Mouse (Mus musculus) embryonic facial prominence, embryonic 15.5 days (tissue): ENCODE results near the gene Ensa. TPM values are rescaled to one million over a fixed set of nuclear protein-coding genes. Genes with fewer than 3 reads are reported as not detected.
"Not testable (repeated sequence)": the region's sequence is repeated elsewhere in the genome, so short reads cannot be mapped to it uniquely, and the experiment has no call there.

Experiments used
- ATAC-seq: fragments of 200-750 bp; cut with Nextera tagmentation; 2 replicates; pipeline ENCODE4 v1.8.0; 2017; ENCODE audit warnings: low read depth, moderate TSS enrichment; ENCODE audit not compliant: insufficient number of reproducible peaks, low FRiP score, low TSS enrichment
- H3K27ac ChIP-seq: fragments of 300-500 bp; sonication (generic); replicated peaks from 2 replicates; pipeline ENCODE4 v1.5.1; 2015; ENCODE audit warnings: mild to moderate bottlenecking, inconsistent platforms
- H3K27me3 ChIP-seq: fragments of 300-500 bp; sonication (generic); 2 replicates; pipeline ENCODE4 v1.6.1; 2015; ENCODE audit warnings: inconsistent platforms
- H3K36me3 ChIP-seq: fragments of 300-500 bp; sonication (generic); 2 replicates; pipeline ENCODE4 v1.6.1; 2015; ENCODE audit warnings: mild to moderate bottlenecking, inconsistent platforms
- H3K4me1 ChIP-seq: fragments of 300-500 bp; sonication (generic); 2 replicates; pipeline ENCODE4 v1.6.1; 2015; ENCODE audit warnings: inconsistent platforms
- H3K4me2 ChIP-seq: fragments of 300-500 bp; sonication (generic); replicated peaks from 2 replicates; pipeline ENCODE4 v1.6.1; 2015; ENCODE audit warnings: mild to moderate bottlenecking, inconsistent platforms
- H3K4me3 ChIP-seq: fragments of 300-500 bp; sonication (generic); replicated peaks from 2 replicates; pipeline ENCODE4 v1.5.1; 2015; ENCODE audit warnings: mild to moderate bottlenecking, inconsistent platforms
- H3K9ac ChIP-seq: fragments of 300-500 bp; sonication (generic); 2 replicates; pipeline ENCODE4 v1.6.1; 2015; ENCODE audit warnings: inconsistent platforms
- H3K9me3 ChIP-seq: fragments of 300-500 bp; sonication (generic); replicated peaks from 2 replicates; pipeline ENCODE4 v1.6.1; 2016; ENCODE audit warnings: inconsistent platforms
- WGBS: fragments of 180-500 bp; shearing (Covaris S2); methylation state at CpG from one replicate; pipeline ENCODE4 v1.1.7; 2015; 5-methylcytosine and 5-hydroxymethylcytosine counted together
- polyA plus RNA-seq: library from polyadenylated mRNA; unstranded; fragments of >200 nt; fragmentation: Nextera tagmentation; extraction: Ambion mirVana; gene quantifications from 2 replicates; pipeline ENCODE4 v1.2.1, GENCODE M21; 2015

Ensa gene
- polyA plus RNA-seq, 1 experiment from 2014 or later: 77.9 TPM

DNA sequence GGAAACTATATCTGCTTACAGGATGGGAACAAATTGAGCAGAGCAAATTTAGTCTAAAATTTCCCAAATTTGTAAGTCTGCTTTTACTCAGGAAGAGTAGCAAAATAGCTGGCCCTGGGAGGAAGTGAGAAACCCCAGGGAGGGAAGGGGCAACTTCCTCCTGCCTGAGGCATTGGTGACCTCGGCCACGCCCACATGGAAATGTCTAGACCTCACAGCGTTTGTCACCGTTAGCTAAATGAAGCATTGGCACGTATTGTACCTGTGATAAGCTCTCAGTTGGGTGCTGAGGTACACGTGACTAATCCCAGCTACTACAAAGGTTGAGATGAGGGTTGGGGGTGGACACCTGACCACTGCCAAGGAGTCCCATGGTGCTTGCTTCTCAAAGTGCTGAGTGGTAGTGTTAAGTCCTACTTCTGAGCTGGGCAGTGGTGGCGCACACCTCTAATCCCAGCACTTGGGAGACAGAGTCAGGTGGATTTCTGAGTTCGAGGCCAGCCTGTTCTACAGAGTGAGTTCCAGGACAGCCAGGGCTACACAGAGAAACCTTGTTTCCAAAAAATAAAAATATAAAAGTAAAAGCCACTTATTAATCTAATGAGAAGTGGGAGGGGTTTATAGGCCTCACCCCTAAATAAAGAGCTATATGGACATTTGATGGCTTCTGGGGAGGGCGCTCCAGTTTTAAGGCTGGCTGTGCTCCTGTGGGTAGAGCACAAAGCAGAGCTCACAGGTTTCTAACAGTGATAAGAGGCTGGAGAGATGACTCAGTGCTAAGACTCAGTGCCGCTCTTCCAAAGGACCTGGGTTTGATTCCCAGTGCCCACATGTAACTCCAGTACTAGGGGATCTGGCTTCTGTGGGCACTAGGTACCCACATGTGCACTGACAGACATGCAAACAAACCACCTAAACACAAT, 20.8 kb downstream of the Ensa start:
- H3K27ac ChIP-seq: no peak overlapping the region
- ATAC-seq: no peak
- peaks cover 5% of the 10 kb centered on the region; the same call in 1 of the 2 replicates for H3K4me1 ChIP-seq
- 59% methylated on average over 10 of the region's 10 CpGs for WGBS
- H3K4me3 ChIP-seq: no peak overlapping the region
- H3K9ac ChIP-seq: no peak overlapping the region
- no peak overlapping the region for H3K4me2 ChIP-seq
- H3K9me3 ChIP-seq: no peaks in the 10 kb centered on the region
- H3K27me3 ChIP-seq: no peaks in the 10 kb centered on the region
- 0 out of 2 replicates have a peak, but pooled peaks cover 3% of the 10 kb centered on the region for H3K36me3 ChIP-seq

DNA sequence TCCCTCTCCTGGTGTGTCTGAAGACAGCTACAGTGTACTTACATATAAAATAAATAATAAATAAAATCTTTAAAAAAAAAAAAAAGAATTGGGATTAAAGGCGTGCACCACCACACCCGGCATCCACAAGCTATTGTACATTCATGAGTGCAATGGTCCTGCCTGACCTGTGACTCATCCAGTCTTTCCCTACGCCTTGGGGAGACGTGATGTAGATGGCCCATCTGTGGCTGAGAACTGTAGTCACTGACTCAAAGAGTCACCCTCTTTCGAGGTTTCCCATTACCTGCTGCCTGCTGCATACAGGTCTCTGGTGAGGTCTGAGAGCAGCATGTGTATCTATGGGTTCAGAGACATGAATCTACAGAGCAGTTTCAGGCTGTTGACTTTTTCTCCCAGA, 23.2 kb downstream of the Ensa start:
- Histone ChIP-seq H3K4me3 (no peak overlapping the region), H3K4me1 (peaks cover 11% of the 10 kb centered on the region; the same call in 1 of the 2 replicates), H3K4me2 (no peak overlapping the region), H3K27ac (no peak overlapping the region), H3K9me3 (no peaks in the 10 kb centered on the region), H3K36me3 (no peaks in the 10 kb centered on the region), H3K27me3 (no peaks in the 10 kb centered on the region), H3K9ac (no peak overlapping the region)
- ATAC-seq: no peak
- 84% methylated on average over 5 of the region's 5 CpGs for WGBS

DNA sequence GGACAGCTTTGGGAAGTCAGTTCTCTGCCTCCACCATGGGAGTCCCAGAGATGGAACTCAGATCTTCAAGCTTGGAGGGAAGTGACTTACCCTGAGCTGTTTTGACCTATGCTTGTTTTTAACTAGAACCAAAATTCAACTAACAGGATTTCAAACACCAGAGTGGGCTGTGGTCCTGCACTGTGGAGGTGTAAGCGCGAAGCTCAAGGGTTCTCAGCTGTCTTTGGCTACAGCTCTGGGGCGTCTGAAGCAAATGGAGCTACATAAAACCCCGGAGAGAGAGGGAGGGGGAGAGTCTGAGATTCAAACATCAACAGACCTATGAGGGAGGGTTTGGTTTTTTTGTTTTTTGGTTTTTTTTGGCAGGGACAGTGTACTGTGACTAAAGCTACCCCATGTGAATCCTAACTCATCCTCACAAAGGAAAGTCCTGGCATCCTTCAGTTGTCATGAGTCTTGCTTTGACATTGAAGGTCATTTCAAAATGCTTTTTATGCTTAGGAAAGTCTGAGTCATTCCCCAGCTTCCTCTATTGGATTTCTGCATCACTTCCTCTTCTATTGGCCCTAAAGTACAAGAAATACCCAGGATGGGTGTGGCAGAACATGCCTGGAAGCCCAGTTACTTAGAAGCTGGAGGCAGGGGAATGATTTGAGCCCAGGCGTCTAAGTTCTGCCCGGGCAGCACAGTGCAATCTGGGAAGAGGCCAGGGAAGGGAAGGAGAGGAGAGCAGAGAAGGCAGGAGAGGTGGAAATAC, 25.7 kb downstream of the Ensa start:
- no peaks in the 10 kb centered on the region for H3K27me3 ChIP-seq
- no peak overlapping the region for H3K4me3 ChIP-seq
- H3K4me1 ChIP-seq: peaks cover 20% of the 10 kb centered on the region; the same call in 1 of the 2 replicates
- ATAC-seq: 0 out of 2 replicates have a peak, but pooled peaks have one; percentile 32
- H3K36me3 ChIP-seq: no peaks in the 10 kb centered on the region
- peak overlapping the region; percentile 85 for H3K27ac ChIP-seq
- H3K9ac ChIP-seq: no peak overlapping the region
- no peak overlapping the region for H3K4me2 ChIP-seq
- WGBS: 49% methylated on average over 6 of the region's 6 CpGs
- no peaks in the 10 kb centered on the region for H3K9me3 ChIP-seq

DNA sequence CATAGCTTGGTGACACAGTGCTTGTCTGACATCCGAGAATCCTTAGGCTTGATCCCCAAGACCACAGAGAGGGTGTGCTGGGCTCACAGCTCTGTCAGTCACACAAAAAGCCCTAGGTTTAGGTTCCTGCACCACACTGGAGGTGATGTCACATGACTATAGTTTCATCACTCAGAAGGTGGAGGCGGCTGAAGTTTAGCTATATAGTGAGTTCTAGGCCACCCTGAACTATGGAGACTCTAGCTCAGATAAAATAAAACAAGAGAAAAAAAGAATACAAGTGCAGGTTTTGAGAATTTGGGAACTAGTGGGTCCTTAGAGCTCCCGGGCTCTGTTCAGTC, 26.2 kb downstream of the Ensa start:
- no peak overlapping the region for H3K9ac ChIP-seq
- H3K4me1 ChIP-seq: peaks cover 20% of the 10 kb centered on the region; the same call in 1 of the 2 replicates
- H3K36me3 ChIP-seq: no peaks in the 10 kb centered on the region
- peak overlapping the region; percentile 85 for H3K27ac ChIP-seq
- H3K4me2 ChIP-seq: no peak overlapping the region
- no peak overlapping the region for H3K4me3 ChIP-seq
- H3K27me3 ChIP-seq: no peaks in the 10 kb centered on the region
- no peaks in the 10 kb centered on the region for H3K9me3 ChIP-seq
- ATAC-seq: no peak
- WGBS: 71% methylated on average over 3 of the region's 3 CpGs

DNA sequence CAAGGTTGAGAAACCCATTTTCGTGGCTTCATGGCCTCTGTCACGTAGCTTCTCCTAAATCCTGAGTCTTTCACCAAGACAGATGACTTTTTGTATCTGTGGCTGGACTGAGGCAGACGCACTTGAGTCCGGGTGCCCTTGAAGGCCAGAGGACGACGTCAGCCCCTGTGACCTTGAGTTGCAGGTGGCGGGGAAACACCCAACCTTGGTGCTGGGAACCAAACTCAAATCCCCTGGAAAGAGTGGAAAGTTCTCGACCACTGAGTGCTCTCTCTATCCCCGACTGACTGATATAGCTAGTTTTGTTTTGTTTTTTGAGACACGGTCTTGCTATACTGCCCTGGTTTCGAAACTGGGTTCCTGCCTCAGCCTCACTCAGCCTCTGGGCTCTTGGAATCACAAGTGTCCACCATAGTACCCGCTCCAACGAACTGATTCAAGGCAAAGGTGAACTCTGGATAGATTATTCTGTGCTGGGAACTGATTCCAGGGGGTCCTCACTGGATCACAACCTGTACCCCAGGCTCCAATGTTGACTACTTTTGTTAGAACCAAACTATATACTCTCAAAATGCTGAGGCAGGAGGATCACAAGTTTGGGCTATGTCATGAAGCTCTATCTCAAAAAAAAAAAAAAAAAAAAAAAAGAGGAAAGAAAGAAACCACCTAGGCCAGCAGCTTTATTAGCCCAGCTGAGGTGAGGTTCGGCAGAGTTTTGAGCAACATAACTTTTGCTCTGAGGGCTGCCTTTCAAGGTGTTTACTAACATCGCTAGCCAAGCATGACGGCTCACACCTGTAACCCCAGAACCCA, 26.8 kb downstream of the Ensa start:
- no peak overlapping the region for H3K4me3 ChIP-seq
- H3K9me3 ChIP-seq: no peaks in the 10 kb centered on the region
- H3K9ac ChIP-seq: no peak overlapping the region
- no peak overlapping the region for H3K4me2 ChIP-seq
- H3K36me3 ChIP-seq: no peaks in the 10 kb centered on the region
- no peak for ATAC-seq
- 88% methylated on average over 16 of the region's 16 CpGs for WGBS
- H3K27ac ChIP-seq: peak overlapping the region; percentile 85
- H3K4me1 ChIP-seq: peaks cover 20% of the 10 kb centered on the region; the same call in 1 of the 2 replicates
- H3K27me3 ChIP-seq: no peaks in the 10 kb centered on the region

DNA sequence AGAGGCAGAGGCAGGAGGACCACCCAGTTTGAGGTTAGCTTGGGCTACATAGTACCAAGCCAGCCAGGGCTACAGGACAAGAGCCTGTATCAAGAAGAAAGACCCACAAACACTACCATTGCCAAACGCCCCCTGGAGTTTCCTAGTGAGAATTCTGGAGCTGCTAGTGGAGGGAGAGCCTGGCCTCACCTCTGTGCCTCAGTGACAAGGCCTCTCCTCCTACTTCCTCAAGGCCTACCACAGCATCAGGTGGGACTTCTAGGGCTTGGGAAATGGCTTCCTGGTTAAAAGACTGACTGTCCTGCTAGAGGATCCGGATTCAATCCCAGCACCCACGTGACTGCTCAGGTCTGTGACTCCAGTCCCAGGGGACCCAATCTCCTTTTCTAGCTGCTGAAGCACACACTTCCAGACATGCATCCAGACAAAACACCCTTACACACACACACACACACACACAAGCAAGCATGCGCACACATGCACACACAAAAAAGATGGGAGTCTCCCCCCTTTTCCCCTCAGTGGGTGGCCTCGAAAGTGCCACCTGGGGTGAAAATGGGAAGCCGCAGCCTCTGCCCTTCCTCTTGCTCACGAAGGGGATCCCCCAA, 27.5 kb downstream of the Ensa start:
- Histone ChIP-seq H3K4me1 (peaks cover 20% of the 10 kb centered on the region; the same call in 1 of the 2 replicates), H3K9me3 (no peaks in the 10 kb centered on the region), H3K36me3 (no peaks in the 10 kb centered on the region), H3K27me3 (no peaks in the 10 kb centered on the region), H3K4me2 (no peak overlapping the region), H3K9ac (no peak overlapping the region), H3K4me3 (no peak overlapping the region), H3K27ac (no peak overlapping the region)
- 45% methylated on average over 7 of the region's 7 CpGs for WGBS
- no peak for ATAC-seq

DNA sequence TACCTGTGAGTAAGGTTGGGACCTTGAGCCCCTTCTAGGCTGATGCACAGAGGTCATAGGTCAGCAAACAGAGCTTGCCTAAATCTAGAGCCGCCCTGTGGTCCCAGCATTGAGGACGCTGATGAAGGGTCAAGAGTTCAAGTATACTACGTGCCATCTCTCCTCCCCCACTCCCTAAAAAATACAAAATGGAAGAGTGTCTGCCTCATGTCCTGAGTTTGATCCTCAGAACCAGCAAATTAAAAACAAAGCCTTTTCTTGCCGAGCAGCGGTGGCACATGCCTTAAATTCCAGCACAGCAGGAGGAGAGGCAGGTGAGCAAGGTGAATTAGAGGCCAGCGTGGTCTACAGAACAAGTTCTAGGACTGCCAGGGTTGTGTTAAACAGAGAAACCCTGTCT, 28.1 kb downstream of the Ensa start:
- H3K27ac ChIP-seq: no peak overlapping the region
- H3K27me3 ChIP-seq: no peaks in the 10 kb centered on the region
- no peaks in the 10 kb centered on the region for H3K9me3 ChIP-seq
- no peak for ATAC-seq
- H3K9ac ChIP-seq: no peak overlapping the region
- H3K36me3 ChIP-seq: no peaks in the 10 kb centered on the region
- no peak overlapping the region for H3K4me2 ChIP-seq
- H3K4me1 ChIP-seq: peaks cover 24% of the 10 kb centered on the region; the same call in 1 of the 2 replicates
- no peak overlapping the region for H3K4me3 ChIP-seq
- WGBS: 20% methylated on average over 6 of the region's 6 CpGs

DNA sequence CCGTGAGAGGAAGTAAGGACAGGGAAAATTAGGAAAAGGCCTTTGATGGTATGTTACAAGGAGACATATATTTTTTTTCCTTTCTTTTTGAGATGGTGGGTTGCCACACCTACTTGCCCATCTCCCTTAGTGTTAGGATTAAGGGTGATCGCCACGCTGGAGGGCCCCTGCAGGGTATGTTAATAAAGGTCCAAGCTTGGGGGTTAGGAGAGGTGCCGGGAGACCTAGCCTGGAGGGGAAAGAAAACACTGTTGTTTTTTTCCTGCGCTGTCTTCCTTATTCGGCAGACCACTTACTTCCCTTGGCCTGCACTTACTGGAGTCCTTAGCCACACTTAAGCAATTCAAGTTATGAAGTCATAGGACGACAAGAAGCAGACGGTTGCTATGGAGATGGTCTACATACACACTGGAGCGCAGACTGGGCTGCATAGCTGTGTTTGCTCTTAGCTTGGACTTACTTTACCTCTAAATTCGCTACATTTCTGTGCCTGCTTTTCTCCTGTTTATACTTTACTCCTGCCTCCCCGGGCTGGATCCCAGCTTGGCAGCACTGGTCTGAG, 28.8 kb downstream of the Ensa start:
- 17% methylated on average over 11 of the region's 11 CpGs for WGBS
- peaks cover 24% of the 10 kb centered on the region; the same call in 1 of the 2 replicates for H3K4me1 ChIP-seq
- no peak overlapping the region; the same call in 1 of the 2 replicates for H3K27ac ChIP-seq
- H3K9ac ChIP-seq: no peak overlapping the region
- no peak overlapping the region for H3K4me3 ChIP-seq
- H3K27me3 ChIP-seq: no peaks in the 10 kb centered on the region
- no peak for ATAC-seq
- H3K4me2 ChIP-seq: no peak overlapping the region
- no peaks in the 10 kb centered on the region for H3K36me3 ChIP-seq
- no peaks in the 10 kb centered on the region for H3K9me3 ChIP-seq

DNA sequence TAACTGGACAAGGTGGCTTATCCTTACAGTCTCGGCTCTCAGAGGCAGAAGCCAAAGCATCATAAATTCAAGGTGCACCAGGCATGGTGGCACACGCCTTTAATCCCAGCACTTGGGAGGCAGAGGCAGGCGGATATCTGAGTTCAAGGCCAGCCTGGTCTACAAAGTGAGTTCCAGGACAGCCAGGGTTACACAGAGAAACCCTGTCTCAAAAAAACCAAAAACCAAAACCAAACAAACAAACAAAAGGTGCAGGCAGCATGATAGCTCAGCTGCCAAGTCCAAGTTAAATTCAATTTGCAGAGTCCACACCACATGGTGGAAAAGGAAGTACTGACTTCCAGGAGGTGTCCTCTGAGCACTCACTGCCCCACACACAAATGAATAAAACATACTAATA, 29.6 kb downstream of the Ensa start:
- H3K4me2 ChIP-seq, H3K9me3 ChIP-seq, H3K27me3 ChIP-seq, H3K36me3 ChIP-seq, H3K4me3 ChIP-seq, H3K27ac ChIP-seq, ATAC-seq, H3K9ac ChIP-seq: not testable (repeated sequence)
- H3K4me1 ChIP-seq: peaks cover 24% of the 10 kb centered on the region; the same call in 1 of the 2 replicates
- WGBS: 85% methylated on average over 3 of the region's 3 CpGs

DNA sequence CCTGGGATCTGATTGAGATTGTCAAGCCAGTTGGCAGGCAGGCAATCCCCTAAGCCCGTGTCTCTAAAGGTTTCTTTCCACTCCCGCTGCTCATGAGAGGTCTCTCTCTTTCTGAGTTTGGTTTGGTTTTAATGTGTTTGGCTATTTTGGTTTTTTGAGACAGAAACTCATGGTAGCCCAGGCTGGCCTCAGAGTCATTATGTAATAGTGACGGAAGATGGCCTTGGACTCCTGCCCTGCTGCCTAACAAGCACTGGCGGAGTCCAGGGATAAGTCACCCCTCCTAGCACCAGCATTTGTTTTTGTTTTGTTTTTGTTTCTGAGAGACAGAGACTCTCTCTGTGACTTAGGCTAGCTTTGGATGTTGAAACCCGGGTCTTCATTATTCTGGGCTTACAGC, 30.6 kb downstream of the Ensa start:
- WGBS: 82% methylated on average over 5 of the region's 5 CpGs
- no peak for ATAC-seq
- no peaks in the 10 kb centered on the region for H3K36me3 ChIP-seq

More for the DNA sequence above, 30.6 kb downstream of the Ensa start:
- Histone ChIP-seq H3K4me2 (no peak overlapping the region), H3K4me3 (no peak overlapping the region), H3K9me3 (no peaks in the 10 kb centered on the region), H3K9ac (no peak overlapping the region), H3K27ac (no peak overlapping the region), H3K27me3 (no peaks in the 10 kb centered on the region), H3K4me1 (peaks cover 25% of the 10 kb centered on the region)
